Mouse (Mus musculus): ENCODE measurements around the gene Pde4d.

Gene Pde4d

GRCm38 (mm10) chr13:108449116-108450097 lies at the start of gene Pde4d:
Gene Pde4d (plus strand): TSS chr13:108449948.
- no peak for DNase-seq

GRCm38 (mm10) chr13:108403197-108403596 lies 46.6 kb upstream of the Pde4d start:
- DNase-seq = no peak

DNA sequence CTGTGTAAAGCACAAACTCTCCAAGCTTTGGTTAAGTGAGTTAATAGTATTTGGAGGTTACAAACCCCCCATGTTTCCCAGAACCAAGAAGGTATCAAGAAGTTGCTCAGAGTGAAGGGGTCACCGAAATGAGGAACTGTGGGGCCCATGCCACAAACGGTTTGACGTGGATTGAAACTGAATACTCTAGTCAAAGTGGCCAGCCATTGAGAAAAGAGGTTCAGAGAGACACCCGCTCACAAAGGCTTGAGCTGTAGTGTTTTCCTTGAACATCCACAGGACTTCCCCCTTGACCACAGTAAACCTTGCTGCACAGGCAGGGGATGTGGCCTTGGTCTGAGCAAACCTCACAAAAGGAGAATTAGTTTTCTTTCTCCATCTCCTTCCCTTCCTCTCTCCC lies 45.4 kb upstream of the Pde4d start:
- DNase-seq = no peak

DNA sequence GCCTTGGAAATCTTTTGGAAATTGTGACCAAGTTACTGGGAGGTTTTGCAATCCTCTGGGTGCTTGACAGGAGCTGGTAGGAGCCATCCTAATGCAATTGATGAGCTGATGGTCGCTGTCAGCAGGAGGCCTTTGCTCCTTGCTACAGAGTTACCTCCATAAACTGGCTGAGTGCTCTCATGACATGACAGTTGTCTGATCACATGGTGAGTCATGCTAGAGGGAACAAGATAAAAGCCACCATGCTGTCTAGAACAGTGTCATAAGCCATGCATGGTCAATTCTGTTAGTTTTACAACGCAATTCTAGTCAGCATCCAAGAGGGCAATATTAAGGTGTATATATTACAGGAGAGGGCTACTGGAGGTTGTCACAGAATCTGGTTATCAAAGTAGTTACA lies 34.3 kb upstream of the Pde4d start:
- DNase-seq = no peak

- DNase-seq = no peak
Observed at GRCm38 (mm10) chr13:108418741-108419507, 30.8 kb upstream of the Pde4d start.

- no peak for DNase-seq
Observed at GRCm38 (mm10) chr13:108426322-108426721, 23.4 kb upstream of the Pde4d start.

DNA sequence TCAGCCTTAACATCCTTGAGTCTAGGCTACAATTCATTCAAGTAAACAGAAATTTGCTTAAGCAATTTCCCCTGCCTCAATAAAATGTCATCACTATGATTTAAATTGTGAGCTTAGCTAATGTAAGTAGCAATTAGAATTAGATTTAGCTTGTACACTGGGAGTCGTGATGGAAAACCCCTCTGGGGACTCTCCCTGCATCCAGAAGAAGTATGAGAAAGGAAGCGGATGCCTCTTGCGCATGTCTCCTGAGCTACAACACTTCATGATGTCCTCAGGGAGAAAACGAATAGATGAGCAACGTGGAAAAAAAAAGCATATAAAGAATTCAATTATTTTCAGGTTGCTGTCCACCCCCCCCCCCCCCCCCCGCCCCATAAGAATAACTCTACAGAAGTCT lies 20.9 kb upstream of the Pde4d start:
- no peak for DNase-seq

- DNase-seq = no peak
Observed at GRCm38 (mm10) chr13:108429623-108430022, 20.1 kb upstream of the Pde4d start.

GRCm38 (mm10) chr13:108431776-108432175 lies 18.0 kb upstream of the Pde4d start:
- no peak for DNase-seq

GRCm38 (mm10) chr13:108435687-108436086 lies 14.1 kb upstream of the Pde4d start:
- DNase-seq = no peak

- DNase-seq = no peak
Observed at GRCm38 (mm10) chr13:108437424-108437823, 12.3 kb upstream of the Pde4d start.

- DNase-seq = no peak
Observed at GRCm38 (mm10) chr13:108439012-108439411, 10.7 kb upstream of the Pde4d start.

DNA sequence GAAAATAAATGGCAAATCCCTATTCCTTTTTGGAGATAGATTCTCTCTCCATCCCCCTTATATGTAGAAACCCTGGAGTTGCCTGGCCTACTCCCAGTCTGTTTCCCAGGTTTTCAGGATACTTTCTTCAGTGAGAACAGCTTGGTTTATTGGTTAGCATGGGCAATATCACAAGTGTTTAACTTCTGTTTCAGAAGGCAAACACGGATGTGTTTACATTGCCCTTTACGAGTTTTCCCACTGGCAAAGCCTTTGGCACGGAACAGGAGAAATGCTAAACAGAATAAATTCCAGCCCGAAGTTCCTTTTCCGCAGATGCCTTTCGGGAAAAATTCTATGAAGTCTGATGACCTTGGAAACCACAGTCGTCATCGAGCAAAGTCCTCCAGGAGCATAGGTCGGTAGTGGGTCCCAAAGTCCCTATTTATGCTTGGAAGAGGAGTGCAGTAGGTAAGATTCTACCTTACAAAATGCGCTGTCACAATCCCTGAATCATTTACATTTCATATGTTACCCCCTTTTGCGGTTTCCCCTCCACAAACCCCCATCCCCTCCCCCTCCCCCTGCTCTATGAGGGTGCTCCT lies 1.3 kb upstream of the Pde4d start:
- DNase-seq = no peak

GRCm38 (mm10) chr13:108451122-108451521 lies 1.4 kb downstream of the Pde4d start:
- DNase-seq = no peak

GRCm38 (mm10) chr13:108453064-108453919 lies 3.5 kb downstream of the Pde4d start:
- no peak for DNase-seq

DNA sequence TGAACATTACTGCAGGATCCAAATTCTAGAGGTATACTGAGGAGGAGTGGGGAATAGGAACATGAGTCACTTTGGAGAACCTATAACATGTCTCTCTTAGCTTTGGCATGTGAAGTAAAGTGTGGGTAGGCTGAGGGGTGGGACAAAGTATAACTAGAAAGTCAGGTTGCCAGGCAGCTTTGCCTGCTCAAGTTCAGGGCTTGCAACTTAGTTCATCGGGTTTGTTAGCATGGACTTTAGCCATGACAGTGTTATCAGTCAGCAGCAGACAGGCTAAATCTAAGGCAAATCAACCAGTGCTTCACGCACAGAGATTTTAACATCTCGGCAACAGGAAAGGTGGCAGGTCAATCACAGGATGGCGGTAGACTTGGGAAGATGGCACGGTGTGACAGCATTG lies 12.8 kb downstream of the Pde4d start:
- no peak for DNase-seq

DNA sequence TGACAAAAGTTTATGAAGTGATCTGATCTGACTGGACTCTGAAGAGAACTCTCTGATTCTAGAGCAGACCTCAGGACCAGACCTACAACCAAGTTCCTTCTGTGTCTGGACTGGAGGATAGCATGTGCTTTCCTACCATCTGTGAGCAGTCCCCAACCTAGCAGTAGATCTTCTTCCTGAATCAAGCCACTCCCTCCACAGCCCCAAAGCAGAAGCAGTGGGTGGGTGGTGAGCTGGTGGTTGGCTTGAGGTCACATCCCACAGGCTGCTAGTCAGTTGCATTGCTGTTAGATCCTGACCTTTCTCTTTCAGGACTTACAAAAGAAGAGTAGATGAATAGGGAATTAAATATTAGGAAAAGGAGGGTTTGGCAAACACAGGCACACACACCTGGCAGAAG lies 16.0 kb downstream of the Pde4d start:
- DNase-seq = no peak

DNA sequence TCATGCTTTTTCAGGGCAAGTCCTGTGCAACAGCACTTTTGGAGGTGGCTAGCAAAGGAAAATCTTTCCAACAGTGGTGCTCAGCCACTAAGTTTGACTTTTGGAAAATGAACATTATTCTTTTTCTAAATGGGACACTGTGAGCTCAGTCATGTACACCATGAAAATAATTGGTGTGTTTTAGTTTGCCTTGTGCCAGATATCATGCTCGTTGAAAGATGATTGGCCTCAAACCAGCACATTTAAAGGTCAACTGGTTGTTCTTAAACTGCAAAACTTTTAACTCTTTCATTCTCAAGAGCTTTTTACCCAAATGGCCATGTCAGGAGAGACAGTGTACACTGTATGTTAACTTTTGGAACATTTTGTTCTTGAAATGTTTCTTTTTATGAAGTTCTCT lies 17.3 kb downstream of the Pde4d start:
- DNase-seq = no peak

GRCm38 (mm10) chr13:108480451-108480850 lies 30.7 kb downstream of the Pde4d start:
- no peak for DNase-seq

GRCm38 (mm10) chr13:108485036-108485435 lies 35.3 kb downstream of the Pde4d start:
- no peak for DNase-seq

DNA sequence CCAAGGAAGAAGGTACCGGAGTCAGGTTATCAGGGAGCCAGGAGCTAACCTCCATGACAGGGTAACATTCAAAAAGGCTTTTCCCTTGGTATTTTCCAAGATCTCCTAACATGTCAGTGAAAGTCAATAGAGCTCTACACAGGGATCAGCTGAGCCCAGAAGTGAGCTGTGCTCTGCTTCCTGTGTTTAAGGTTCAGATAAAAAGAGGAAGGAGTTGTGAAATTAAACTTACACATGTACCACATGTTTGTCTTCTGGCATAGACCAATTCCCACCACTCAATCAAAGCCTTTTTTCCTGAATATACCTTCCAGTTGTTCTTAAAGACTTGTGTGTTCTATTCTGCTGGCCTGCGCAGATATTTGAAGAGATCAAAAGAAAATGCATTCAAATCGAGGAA lies 37.3 kb downstream of the Pde4d start:
- DNase-seq = no peak

- DNase-seq = no peak
Observed at GRCm38 (mm10) chr13:108489825-108490224, 40.1 kb downstream of the Pde4d start.

- no peak for DNase-seq
Observed at GRCm38 (mm10) chr13:108490872-108491271, 41.1 kb downstream of the Pde4d start.

Data from B cell, adult 2 months (primary cell).